Mouse (Mus musculus): Measurements from ENCODE around the gene Rab39.

Gene Rab39

GRCm38 (mm10) chr9:53705992-53706696 is at the start of gene Rab39:
Rab39 (minus strand) TSS chr9:53706232.
- DNase-seq (ENCODE audit: low spot score in 2 of 2), result peak; percentile 68 to 79

DNA sequence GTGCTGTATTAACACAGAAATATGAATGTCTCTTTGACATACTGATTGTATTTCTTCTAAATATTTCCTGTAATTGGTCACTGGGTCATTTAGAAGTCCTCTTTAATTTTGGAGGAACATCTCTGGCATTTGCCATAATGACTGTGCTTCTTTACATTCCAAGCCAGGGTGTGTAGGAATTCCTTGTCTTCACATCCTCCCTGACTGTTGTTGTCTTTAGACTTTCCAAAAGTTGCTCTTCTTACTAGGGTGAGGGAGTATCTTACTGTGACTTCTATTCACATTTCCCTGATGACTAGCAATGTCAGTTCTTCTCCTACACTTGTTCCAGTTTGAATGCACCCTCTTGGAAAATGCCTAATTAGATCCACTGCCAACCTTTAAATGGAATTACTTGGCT is 48.8 kb upstream of the Rab39 start:
- no peak for DNase-seq (ENCODE audit: low spot score in 2 of 2)

DNA sequence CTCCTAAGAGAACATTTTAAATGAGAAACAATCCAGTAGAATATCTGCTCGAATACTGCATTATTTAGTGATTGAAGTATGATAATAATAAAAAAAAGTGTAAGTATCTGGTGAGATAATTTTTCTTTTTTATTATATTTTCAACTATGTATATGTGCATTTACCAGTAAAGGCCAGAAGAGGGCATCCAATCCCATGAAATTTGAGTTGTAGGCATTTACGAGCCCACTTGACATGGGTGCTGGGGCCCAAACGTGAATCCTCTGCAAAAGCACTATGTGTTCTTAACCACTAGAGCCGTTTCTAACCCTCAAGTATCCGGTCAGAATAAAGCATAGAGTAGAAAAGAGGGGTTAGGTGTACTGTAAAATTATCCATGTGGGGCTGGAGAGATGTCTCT is 44.9 kb upstream of the Rab39 start:
- no peak for DNase-seq (ENCODE audit: low spot score in 2 of 2)

GRCm38 (mm10) chr9:53750411-53750810 is 44.4 kb upstream of the Rab39 start:
- DNase-seq (ENCODE audit: low spot score in 2 of 2), result no peak

DNA sequence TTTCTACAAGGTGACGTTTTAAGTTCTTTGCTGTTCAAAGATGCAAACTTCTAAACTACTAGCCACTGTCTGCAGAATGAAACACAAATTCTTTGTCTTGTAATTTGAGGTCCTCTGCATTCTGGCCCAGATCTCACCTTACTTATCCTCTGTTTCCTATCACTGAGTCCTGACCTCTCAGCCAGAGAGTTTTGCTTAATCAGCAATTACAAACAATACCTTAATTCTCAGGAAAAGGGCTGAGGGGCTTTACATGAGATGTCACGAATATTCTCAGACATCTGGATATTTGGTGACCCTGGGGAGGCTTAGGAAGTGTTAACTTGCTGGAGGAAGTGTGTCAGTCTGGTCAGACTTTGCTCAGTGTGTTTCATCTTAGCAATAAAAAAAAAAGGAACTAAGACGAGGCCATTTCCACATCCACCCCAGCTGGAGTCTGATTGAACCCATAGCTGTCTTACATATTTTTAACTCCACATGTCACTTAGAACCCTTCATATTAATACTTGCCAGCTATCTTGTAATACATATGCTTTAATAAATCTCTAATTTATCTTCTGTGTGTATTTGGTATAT is 34.9 kb upstream of the Rab39 start:
- DNase-seq (ENCODE audit: low spot score in 2 of 2), result no peak

- DNase-seq (ENCODE audit: low spot score in 2 of 2), result peak; percentile 33
Measured at GRCm38 (mm10) chr9:53705491-53705991, 491 bp downstream of the Rab39 start.

- DNase-seq (ENCODE audit: low spot score in 2 of 2), result no peak
Measured at GRCm38 (mm10) chr9:53702991-53703390, 3.0 kb downstream of the Rab39 start.

DNA sequence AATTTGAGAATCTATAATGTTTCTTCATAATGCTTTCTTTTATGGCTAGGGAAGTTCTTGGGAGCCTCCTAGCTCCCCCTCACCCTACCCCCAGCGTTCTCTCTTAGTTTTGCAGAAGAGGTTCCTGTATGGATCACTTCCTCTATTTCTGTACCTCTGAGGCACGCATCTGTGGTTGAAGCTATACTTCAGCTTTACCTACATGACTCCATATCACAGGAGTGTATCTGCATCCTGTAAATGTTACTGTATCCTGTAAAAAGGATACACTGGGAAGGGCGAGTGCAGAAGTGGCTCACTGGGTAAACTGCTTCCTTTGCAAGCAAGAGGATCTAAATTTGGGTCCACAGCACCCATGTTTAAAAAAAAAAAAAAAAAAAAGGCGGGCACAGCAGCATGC is 5.5 kb downstream of the Rab39 start:
- no peak for DNase-seq (ENCODE audit: low spot score in 2 of 2)

GRCm38 (mm10) chr9:53695846-53696245 is 10.2 kb downstream of the Rab39 start:
- DNase-seq (ENCODE audit: low spot score in 2 of 2), result no peak

GRCm38 (mm10) chr9:53693718-53694117 is 12.3 kb downstream of the Rab39 start:
- DNase-seq (ENCODE audit: low spot score in 2 of 2), result no peak

DNA sequence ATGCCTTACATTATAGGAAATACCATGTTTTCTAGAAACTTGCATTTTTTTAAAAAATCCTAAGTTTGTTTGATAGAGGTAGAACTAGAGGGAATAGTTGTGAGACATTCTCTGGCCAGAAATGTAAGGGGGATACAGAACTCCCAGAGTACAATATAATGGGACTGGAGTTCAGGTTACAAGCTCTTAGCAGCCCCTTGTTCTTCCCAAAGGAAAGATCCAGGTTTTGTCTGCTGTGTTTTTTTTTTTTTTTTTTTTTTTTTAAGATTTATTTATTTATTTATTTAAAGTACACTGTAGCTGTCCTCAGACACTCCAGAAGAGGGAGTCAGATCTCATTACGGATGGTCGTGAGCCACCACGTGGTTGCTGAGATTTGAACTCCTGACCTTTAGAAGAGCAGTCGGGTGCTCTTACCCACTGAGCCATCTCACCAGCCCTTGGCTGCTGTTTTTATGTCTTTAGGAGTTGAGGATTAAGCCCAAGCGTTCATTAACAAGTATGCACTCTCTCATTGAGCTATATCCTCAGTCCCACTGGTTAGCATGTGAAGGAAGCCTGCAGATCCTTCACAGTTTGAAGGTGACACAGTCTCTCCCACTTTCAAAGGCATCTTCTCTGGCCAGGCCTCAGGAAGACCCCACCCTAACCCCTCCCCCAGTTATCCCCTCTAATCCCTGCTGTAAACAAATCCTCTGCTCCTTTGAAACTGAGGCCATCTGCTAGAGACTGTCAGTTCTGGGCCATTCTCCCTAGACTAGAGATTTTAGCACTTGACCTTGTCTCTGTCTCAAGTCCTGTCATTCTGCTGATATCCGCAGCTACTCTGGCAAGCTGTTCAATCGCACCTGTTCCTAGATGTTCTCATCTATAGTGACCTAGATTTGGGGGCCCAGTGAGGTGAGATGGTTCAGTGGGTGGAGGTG is 14.0 kb downstream of the Rab39 start:
- DNase-seq (ENCODE audit: low spot score in 2 of 2), result no peak

DNA sequence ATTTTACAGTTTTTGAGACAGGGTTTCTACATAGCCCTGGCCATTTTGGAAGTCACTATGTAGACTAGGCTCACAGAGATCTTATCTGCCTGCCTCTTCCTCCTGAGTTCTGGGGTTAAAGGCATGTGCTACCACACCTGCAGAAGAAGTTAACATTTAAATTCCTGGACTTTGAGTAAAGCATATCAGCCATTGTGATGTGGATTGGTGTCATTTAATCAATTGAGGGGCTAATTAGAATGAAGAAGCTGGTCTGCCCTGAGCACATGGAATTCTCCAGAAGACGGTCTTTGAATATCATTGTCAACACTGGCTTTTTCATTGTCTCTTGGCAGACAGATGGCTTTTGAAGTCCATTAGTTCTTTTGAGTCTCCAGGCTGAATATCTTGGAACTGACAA is 25.2 kb downstream of the Rab39 start:
- no peak for DNase-seq (ENCODE audit: low spot score in 2 of 2)

DNA sequence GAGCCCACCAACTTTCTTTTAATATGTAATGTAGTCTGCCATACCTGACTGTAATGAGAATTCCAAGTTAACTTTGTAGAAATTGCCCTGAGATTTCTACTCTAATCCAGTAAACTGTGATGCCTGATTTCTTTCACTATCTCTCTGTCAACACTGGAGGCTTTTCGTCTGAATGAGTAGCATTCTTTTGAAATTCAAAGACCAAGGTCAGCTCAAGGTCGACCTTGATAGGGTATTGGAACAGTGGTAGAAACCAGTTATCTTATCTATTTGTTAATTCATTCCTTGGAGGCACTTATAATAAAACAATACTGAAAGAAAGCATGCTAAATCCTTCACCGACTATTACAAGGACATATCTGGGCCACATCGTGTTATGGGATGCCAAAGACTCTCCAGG is 29.1 kb downstream of the Rab39 start:
- DNase-seq (ENCODE audit: low spot score in 2 of 2), result no peak

GRCm38 (mm10) chr9:53673571-53673970 is 32.5 kb downstream of the Rab39 start:
- peak; percentile 85 to 89 for DNase-seq (ENCODE audit: low spot score in 2 of 2)

GRCm38 (mm10) chr9:53669680-53670219 is 36.3 kb downstream of the Rab39 start, which contains the start of gene Cul5:
Cul5 (minus strand) TSS chr9:53670014.
- DNase-seq (ENCODE audit: low spot score in 2 of 2), result peak; percentile 44 to 48

DNA sequence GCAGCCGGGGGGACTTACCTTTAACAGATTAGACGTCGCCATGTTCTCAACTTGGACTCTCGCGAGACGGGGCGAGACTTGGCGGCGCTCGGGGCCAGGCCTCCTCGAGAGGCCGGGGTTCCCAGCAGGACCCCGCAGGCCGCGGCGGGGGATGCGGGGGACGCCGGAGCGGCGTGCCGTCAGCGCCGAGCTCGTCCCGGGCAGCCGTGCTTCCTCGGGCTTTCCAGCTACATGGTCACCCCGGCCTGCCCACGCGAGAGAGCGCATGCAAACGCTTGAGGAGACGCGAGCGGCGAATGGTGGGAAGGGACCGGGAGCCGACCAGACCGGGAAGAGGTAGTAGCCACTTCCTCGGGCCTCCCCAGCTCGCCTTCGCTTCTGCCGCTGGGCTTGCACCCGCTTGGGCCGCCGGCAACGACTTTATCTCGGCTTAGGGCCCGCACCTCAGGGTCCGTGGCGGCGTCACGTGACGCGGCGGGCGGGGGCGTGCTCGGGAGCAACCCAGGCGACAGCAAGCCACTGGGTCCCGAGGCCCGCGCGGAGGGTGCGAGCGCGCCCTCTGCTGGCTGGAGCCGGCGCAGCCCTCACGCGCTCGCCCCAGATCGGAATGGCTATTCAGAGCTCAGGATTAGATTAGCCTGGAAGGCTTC is 38.9 kb downstream of the Rab39 start:
- DNase-seq (ENCODE audit: low spot score in 2 of 2), result peak; percentile 88 to 94

DNA sequence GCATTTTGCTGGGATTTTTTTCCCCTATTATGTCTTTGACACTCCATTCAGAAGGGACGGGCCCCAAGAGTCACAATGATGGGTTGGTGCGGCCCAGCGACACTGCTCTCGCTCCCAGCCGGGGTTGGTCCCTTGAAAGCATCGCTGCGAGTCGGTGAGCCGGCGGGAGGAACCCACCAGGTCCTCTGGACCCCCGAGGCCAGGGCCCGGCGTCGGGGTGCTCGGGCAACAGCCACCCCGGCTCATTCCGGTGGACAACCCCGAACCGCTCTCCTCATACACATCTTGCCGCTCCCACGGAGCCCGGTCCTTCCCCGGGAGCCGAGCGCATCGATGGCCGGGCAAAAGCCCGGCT is 39.4 kb downstream of the Rab39 start:
- no peak for DNase-seq (ENCODE audit: low spot score in 2 of 2)

DNA sequence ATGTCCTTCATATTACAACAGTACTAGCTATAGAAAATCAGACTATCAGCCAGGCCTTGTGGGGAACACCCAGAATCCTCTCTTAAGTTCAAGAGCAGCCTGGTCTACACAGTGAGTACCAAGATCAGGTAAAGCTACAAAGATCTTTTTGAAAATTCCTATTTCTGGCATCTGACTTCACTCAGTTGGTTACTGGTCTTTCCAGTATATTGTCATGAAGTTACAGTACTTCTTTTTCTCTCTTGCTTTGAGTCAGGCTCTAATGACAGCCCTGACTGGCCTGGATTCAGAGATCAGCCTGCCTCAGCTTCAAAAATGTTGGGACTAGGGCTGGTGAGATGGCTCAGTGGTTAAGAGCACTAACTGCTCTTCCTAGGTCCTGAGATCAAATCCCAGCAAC is 40.6 kb downstream of the Rab39 start:
- DNase-seq (ENCODE audit: low spot score in 2 of 2), result no peak

DNA sequence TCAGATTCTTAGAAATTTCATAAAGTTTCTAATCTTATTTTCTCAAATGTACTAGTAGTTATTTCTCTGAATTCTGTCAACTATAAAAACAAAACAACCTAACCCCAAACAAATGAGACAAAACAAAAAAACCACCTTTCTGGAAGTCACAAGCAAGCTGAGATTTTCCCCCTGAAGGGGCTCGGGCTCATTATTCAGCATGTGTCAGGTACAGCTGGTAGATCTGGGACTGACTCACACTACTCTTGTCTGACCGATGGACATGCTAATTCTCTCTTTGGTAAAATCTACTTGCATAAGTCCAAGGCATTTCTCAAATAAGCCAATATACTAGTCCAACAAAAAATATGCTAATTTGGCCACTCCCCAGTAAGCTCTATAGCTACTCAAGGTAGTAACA is 41.2 kb downstream of the Rab39 start:
- no peak for DNase-seq (ENCODE audit: low spot score in 2 of 2)

DNA sequence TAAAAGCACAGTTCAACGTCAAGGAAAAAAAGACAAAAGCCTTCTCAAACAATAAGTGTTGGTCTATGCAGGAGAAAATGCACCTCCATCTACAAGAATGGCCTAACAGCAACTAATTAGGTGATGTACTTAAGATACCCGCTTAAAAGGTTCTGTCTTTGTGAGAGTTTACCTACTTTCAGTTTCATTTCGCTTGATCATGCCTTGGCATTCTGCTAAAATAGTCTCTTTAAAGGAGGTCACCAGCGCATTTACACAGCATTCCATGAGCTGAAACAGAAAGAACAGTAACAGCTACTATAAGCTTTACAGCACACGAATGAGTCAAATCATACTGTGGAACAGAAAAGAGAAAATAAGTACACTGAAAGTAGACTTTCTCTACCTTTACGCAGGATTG is 71.2 kb downstream of the Rab39 start:
- no peak for DNase-seq (ENCODE audit: low spot score in 2 of 2)

Measured in right cerebral cortex, adult 2 months (tissue).